Mouse (Mus musculus): ENCODE measurements around the gene Robo1.
A peak's percentile ranks its signal among the peaks of the same experiment; 100 is the strongest.

Gene Robo1

DNA sequence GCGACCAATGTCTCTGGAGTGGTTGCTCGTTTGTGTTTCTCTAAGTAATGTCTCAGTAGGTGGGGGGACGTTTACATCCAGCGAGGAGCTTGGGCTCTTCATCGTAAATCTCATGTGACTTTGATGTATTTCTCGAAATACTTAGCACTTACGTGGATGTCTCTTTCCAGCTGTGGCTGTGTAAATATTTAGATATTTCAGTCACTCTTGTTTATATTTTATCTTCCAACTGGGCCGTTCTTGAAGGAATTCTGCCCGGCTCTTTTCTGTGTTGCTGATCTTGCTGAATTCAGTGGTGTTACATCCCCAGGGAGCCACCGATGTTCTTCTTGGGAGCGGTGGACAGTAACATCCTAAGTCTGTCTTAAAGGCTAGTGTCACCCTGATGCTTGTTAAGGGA, 427.1 kb downstream of the Robo1 start:
- no peak for DNase-seq (ENCODE audit: low read depth, low spot score)

DNA sequence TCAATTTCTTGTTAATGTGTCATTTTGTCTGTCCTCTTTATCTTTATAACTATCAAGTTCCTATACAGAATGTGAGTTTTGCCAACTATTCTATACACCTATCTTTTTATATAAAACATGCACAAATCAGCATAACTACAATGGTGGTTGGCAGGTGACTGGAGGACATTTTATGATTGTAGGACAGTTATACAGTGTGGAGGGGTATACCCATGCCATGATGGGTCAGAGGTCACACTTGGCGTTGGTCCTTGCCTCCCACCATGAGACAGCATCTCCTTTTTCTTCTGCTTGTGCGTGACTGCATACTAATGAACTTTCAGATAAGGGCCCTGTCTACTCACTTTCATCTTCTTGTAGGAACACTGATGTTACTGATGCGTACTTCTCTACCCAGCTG, 427.5 kb downstream of the Robo1 start:
- no peak for DNase-seq (ENCODE audit: low read depth, low spot score)

DNA sequence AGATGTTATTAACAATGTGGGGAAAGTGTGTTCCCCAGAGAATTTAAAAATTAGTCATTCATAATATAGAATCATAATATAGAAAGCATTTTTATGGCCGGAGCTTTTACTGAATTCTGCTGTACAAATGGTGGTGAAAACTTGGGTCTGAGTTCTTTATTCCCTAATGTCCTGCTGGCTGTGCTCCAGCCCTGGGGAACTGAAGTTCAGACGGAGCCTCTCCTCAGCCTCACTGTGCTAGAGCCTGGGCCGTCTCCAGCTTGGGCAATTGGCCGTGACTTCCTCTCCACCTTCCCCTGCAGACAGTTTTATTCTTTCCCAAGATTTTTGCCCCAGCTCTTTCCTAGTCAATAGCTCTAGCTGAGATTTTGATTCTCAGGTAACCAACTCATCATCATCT, 429.0 kb downstream of the Robo1 start:
- no peak for DNase-seq (ENCODE audit: low read depth, low spot score)

DNA sequence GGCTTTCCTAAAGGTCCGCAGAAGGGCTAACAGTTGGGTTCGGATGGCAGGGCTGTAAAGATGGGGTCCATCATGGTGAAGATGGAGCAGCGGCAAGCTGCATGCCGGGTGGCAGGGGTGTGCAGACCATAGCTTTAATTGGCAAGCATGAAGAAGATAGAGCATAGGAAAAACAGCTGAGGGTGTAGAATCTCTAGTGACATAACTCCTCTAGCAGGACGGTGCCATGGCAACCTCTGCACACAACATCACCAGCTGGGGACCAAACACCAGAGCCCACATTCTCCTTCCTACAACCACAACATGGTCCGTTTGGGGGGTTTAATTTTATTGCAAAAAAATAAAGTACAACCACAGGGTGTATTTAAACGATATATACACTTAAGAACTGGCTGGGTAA, 432.1 kb downstream of the Robo1 start:
- no peak for DNase-seq (ENCODE audit: low read depth, low spot score)

DNA sequence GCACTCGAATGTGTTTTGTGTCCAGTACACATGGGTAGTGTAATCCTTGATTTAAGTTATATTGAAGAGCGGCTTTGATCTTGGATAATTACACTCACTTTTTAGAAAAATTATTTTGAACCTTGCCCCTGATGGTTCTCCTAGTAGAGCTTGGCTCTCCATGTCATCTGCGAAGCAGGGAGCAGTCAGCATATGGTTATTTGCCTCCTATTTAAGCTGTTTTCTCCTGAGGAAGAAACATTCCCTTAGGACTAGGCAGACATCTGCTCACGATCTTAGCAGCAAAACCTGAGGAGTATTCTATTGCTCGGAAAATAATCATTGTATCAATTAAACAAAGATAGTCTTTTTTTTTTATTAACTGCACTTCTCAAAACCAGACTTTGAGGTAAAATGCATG, 439.6 kb downstream of the Robo1 start:
- DNase-seq (ENCODE audit: low read depth, low spot score): no peak

DNA sequence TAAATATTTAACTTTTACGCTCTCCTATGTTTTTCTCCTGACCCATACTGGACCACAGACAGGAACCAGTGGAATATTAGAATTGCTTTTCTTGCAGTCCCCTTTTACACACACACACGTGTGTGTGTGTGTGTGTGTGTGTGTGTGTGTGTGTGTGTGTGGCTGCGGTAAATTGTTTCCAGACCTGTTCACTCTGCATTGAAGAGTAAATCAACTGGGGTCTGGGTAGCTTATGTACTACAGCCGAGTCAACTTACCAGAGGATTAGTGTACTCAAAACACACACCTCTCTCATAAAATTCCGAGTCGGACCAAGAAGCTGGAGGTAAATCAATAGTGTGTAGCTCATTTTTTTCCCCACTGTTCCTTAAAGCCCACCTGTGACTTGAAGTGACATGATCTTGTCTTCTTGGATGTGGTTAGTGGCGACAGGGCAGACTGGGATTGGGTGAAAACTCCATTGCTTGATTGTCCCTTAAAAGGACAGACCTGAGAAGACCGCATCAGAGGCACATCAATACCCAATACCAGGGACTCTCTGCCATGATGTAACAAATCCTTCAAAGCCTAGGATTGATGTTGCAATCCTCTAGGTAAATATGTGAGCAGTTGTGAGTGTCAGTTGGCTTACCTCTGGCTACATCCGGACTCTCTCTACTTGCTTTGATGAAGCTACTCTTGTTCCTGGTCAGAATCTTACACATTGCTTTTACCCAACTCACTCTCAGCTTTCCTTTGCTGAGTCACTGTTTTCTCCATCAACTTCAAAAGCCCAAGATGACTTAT, 457.2 kb downstream of the Robo1 start:
- DNase-seq (ENCODE audit: low read depth, low spot score): no peak

DNA sequence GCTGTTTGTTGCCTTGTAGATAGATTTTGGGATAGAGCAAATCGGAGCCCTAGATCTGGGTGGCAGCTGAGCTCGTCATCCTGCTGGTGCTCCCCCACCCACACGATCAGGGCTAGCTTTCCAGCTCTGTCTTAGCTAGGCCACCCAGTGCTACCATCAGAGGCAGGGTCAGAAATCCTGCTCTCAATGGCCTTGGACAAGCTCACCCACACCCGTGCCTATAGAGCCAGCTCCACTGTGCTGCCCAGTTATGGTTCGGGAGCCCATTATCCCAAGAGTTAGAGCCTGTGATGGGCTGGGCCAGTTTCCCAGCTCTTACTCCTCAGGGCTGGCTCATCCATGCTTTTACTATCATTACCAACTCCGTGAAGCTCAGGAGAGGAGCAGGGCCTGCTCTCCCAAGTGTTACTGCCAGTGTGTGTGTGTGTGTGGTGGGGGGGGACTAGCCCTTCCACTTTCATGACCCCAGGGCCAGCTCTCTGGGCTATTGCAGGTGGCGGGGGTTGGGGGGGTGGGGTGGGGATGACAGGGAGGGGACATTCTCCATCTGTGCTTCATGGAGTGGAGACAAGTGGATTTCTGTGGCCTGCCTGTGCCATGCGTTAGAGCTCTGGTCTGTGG, 461.2 kb downstream of the Robo1 start:
- DNase-seq (ENCODE audit: low read depth, low spot score): no peak

DNA sequence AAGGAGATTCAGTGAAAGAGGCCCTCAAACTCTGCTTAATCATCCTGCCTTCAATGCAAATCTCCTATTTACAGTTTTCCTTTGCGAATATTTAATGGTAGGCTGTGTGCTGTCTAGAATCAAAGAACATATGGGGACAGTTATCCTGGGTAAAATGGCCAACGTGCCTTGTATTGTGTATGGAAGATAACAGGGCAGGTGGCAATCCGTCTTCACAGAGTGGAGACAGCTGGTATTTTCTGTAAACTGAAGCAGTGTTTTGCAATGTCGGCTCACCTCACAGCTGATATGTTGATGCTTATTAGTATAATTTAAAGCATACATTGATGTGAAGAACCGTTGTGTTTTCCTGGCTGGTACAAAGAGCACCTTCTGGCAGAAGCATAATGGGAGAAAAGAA, 464.2 kb downstream of the Robo1 start:
- DNase-seq (ENCODE audit: low read depth, low spot score): no peak

DNA sequence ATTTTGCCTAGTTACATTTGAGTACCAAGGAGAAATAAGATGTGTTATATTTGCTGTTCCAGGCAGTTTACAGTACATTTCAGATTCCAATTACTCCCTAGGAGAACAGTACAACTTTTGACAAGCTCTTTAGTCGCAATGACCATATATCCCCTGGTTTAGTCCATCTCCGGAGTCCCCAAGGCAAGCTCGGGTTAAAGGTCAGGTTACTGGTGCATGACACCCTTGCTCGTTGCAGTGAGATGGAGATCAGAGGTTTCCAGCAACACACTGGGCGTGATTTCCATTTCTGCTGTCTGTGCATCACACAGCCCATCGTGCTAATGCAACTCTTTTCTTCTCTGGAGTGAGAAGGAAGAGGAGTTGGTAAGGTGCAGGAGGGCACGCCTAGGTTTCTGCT, 464.9 kb downstream of the Robo1 start:
- no peak for DNase-seq (ENCODE audit: low read depth, low spot score)

DNA sequence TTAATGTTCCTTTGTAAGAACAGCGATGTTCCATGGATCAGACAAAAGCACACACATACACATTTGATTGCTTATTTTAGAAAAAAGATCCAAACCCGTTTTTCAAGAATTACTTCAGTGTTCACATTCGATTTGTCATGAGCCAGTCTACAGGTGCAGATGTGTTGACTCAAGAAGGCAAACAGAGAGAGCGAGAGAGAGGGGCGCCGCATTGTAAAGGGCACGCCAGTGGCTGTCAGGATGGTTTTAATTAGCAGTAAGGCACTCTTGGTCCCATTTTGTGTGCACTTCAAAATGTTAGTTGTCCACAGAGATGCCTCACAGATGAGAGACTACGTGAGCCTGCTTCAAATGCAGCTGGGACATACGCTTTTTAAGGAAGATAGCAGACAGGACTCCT, 470.4 kb downstream of the Robo1 start:
- no peak for DNase-seq (ENCODE audit: low read depth, low spot score)

DNA sequence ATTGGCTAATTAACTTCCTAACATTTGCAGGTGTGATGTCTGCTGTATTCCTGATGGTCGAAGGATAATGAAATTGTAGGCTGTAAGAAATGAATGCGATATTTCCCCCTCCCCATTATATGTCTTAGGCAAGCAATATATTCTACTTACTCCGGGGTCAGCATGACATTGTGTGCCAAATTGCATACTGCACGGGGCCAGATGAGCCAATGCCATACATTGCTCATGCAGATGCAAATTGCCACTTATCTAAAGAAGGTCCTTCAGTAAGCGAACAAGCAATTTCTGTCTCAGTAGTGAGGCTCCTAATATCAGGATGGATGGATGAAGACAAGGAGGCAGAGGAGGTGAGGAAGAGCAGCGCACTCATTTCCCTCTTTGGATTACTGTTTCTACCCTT, 474.1 kb downstream of the Robo1 start:
- DNase-seq (ENCODE audit: low read depth, low spot score): no peak

DNA sequence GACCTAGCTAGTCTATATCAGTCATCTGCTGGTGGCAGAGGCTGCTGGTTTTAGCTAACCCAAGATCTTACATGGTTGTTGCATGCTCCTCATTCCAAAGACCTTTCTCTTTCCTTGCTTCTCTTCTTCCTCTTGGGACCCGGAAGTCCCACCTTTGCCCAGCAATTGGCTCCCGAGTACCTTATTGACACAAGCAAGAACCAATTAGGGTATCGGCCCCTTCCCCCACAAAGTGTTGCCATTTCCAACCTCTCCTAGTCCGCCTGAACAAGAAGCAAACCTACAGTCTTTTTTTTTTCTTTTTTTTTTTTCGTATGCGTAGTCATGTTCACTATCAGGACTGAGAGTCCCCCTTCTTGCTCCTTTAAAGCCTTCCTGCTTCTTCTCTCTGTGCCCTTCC, 478.0 kb downstream of the Robo1 start:
- peak; percentile 94 for DNase-seq (ENCODE audit: low read depth, low spot score)

DNA sequence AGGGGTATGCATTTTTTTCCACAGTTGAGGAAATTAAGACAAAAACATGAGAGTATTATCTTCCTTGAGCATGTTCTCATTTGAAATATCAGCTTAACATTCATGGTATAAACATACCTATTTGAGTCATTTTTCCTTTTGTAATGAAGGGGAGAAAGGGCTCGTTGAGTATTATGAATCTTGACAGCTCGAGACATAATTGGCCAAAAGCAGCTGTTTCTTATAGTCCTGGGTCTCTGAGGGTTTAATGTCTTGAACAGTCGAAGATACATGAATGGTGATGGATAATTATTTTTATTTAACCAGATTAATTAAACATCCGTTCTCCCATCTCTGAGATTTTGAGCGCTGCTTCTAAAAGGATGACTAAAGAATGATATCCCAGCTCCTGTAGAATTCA, 478.5 kb downstream of the Robo1 start:
- no peak for DNase-seq (ENCODE audit: low read depth, low spot score)

DNA sequence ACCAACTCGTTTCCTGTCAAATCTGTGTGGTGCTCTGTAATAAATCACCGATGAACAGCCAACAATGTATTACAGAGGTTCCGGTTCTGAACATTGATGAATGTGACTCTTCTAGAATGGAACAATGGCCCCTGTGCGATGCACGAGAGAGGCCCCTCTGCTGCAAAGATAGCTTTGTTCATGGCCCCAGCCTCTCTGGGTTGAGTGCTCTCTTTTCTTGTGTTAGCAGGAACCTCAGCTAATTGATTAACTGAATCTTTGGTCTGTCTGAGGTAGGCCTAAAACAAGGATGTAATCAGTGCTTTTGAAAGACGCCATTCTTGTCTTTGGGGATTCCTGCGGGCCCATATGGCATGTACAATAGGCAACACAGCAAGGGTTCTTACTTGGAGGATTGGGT, 479.9 kb downstream of the Robo1 start:
- DNase-seq (ENCODE audit: low read depth, low spot score): peak; percentile 39

DNA sequence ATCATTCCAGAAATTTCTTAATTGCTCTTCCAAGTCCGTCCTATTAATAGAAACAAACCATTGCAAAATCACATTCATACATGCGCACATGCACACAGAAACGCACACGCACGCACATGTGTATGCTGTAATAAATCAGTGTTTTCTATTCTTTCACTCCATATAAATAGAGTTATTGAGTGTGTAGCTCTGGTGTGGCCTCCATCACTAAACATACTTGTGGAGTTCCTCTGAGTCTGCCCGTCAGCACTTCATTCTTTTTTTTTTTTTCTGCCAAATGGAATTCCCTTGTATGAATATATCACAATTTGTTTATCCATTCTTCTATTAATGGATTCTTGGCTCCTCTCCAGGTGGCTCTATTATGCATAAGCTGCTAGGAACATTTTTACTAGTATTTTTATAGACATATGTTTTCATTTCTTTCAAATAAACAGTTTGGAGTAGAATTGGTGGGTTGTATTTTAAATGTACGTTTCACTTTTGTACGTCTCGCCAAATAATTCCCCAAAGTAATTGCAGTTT, 483.1 kb downstream of the Robo1 start:
- DNase-seq (ENCODE audit: low read depth, low spot score): no peak

DNA sequence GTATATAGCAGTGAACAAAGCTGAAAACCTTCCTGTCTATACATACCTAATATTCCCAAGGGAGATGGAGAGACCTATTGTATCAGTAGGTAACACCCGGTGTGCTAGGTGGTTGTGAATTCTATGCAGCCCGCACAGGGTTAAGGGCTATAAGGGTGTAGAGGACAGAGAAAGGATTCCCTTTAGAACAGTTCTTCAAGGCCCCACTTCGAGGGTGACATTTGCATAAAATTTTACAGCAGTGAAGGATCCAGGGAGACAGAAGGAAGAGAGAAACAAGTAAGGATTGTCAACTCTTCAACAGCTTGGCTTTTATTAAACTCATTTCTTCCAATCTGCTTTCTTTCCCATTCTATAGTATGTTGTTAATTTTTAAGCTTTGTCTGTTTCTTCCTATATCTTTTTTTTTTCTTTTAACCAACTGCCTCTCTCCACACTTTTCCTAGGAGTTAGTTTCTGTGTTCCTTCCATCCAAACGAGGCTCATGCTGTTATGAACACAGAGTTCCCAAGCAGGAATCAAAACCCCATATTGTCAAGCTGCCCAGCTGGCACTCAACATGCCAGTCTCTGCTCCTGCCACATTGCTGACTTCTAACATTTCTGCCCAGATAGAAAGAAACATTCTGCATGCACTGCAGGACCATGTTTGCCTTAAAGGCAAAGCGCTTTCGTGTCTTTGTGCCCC, 486.7 kb downstream of the Robo1 start:
- DNase-seq (ENCODE audit: low read depth, low spot score): no peak

DNA sequence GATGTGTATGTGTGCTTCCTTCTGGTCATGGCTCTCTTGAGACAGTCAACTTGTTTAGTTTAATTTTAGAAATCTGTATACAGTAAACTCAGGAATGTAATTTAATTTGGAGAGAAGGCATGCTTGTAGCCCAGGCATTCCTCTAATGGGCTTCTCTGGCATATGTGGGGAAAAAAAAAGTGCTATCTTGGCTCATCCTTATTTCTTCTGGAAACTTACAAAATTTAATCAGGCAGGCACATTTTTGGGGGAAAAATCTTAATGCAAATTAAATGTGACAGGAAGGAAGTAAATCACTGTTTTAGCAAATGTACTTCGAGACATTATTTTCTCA, 487.2 kb downstream of the Robo1 start:
- no peak for DNase-seq (ENCODE audit: low read depth, low spot score)

DNA sequence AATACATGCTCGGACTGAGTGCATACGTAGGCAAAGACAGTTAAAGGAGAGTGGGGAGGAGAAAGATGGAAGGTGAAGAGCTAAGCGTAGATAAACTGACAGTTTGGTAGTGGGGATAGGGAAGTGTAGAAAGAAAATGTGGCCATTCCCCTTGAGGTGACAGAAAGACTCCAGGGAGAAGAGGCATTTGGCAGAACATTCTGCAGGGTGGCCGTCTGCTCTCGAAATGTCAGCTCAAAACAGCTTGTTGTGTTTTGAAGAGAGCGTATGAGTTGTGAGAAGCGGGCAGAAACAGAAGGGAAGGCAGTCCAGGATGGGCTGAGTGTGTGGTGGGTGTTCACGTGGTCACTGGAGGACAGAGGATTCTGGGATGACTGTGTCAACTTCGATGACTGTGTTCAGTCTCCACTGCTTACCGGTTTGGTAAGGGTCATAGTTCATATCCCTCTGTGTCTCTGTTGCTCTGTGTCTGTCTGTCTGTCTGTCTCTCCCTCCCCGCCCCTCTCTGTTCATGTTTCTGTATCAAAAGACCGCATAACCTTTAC, 490.4 kb downstream of the Robo1 start:
- no peak for DNase-seq (ENCODE audit: low read depth, low spot score)

DNA sequence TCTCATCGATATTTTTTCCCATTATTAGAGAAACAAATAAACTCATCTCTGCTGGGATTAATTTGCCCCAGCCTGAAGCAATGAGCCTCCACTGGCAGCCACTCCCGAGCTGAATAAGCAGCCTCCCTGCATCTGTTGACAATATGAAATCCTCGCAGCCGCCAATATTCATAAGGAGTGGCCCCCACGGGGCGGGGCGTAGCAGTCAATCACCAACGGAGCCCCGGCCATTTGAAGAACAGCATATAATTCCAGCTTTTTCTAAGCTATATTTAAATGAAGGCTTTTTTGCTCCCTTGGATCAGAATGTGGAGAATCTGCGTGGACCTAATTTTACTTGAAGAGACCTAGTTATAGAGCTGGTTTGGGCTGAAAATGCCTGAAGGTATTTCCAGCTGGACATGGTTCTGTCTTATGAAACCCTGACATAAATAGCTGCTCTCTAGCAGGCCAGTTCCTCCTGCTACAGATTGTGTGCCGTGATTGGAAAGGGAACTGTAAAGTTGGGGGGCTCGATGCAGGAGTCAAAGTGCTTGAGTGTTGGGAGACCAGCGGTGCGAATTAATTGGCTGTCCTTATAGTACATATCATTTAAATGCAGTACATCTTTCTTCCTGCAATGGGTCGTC, 492.1 kb downstream of the Robo1 start:
- no peak for DNase-seq (ENCODE audit: low read depth, low spot score)

DNA sequence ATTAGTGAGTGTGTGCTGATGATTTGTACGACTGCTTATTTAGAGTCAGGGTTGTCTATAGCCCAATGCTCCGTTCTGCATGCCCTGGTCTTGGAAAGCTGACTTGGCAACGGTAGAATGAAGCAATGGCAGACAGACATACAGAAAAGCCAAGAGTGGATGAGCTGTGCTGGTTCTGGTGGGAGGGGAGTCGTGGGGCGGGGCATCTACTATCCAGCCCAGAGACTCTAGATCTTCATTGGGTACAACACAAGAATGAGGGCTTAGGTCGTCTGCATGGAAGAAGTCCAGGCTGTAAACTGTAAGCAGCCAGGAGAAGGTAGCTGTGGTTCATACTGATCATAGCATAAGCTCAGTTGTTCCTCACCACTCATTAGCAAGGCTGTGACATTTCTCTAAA, 492.7 kb downstream of the Robo1 start:
- DNase-seq (ENCODE audit: low read depth, low spot score): no peak

DNA sequence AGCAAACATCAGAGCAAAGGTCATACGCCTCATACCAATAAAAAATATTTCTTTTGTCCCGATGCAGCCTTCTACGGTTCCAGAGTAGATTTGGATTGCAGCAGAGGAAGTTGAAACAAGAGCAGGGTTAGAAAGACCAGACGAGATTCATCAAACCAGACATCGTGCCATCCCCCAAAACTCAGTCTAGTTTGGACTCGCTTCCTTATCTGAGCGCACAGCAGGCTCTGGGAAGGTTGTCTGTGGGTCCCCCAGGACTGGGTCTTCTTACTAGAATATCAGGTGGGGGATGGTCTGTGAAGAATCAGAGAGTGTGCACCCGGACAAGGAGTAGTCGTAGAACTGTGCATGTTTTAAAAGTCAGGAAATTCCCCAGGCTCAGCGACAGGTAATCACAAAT, 500.2 kb downstream of the Robo1 start:
- no peak for DNase-seq (ENCODE audit: low read depth, low spot score)

DNA sequence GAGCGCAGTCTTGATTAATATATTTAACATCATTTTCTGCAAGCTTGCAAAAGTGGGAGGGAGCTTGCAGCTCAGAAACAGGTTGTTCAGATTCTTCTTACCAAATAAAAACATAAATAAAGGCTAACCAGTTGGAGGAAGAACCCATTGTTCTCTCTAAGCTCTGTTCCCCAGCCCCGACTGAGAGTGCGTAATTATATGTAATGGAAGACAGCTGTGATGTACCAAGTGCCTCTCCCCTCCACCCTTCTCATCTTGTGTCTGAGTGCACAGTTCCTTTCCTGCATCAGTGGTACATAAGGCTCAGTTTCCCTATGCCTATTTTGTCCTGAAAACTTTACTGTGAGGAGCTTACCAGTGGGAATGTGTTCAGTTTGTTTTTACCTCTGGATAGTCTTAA, 502.8 kb downstream of the Robo1 start:
- DNase-seq (ENCODE audit: low read depth, low spot score): no peak
